25 mouse cellular contexts compared by ENCODE assay signal in genomic region chr11:38128851-38129250, GRCm38 (mm10).
"Had no signal": no experiment of that assay in that cellular context is flagged by ENCODE, and none has a peak within 500 bp of the region (broad histone marks: within the 10 kb centered on the region; RNA-seq: fewer than 3 reads in every experiment).

No protein-coding gene starts in this region.

- DNase-seq: cerebellum, adult 9-10 months; cerebellum, adult 9-11 months; cerebellum, postnatal 10 days; cerebellum, postnatal 14 days; cerebellum, postnatal 25 days; cerebellum, postnatal 36 days; embryo, embryonic 11 days; forebrain, postnatal 0 days; gastrocnemius, adult 2 months; gastrocnemius, postnatal 10 days; gastrocnemius, postnatal 14 days; gastrocnemius, postnatal 25 days; gastrocnemius, postnatal 36 days; heart, adult 11 months; heart, adult 18-20 months; heart, adult 2 months had no signal

- H3K9me3 ChIP-seq: embryonic facial prominence, embryonic 10.5 days; embryonic facial prominence, embryonic 12.5 days; embryonic facial prominence, embryonic 13.5 days; embryonic facial prominence, embryonic 15.5 days; forebrain, embryonic 10.5 days; forebrain, embryonic 12.5 days; forebrain, embryonic 13.5 days; forebrain, embryonic 15.5 days had no signal

- H3K4me3 ChIP-seq: embryonic facial prominence, embryonic 10.5 days; embryonic facial prominence, embryonic 12.5 days; embryonic facial prominence, embryonic 13.5 days; embryonic facial prominence, embryonic 15.5 days; erythroblast, embryonic 14.5 days; forebrain, embryonic 10.5 days; forebrain, embryonic 12.5 days; forebrain, embryonic 13.5 days; forebrain, embryonic 15.5 days; gastrocnemius, adult 2 months; heart, adult 2 months had no signal

- H3K4me1 ChIP-seq: embryonic facial prominence, embryonic 10.5 days; embryonic facial prominence, embryonic 12.5 days; embryonic facial prominence, embryonic 13.5 days; embryonic facial prominence, embryonic 15.5 days; forebrain, embryonic 13.5 days; forebrain, embryonic 15.5 days had no signal

- H3K27ac ChIP-seq: embryonic facial prominence, embryonic 10.5 days; embryonic facial prominence, embryonic 12.5 days; embryonic facial prominence, embryonic 13.5 days; embryonic facial prominence, embryonic 15.5 days; forebrain, embryonic 10.5 days; forebrain, embryonic 12.5 days; forebrain, embryonic 13.5 days; forebrain, embryonic 15.5 days; gastrocnemius, adult 2 months; heart, adult 2 months had no signal

- H3K36me3 ChIP-seq: embryonic facial prominence, embryonic 10.5 days; embryonic facial prominence, embryonic 12.5 days; embryonic facial prominence, embryonic 13.5 days; embryonic facial prominence, embryonic 15.5 days; forebrain, embryonic 10.5 days; forebrain, embryonic 12.5 days; forebrain, embryonic 15.5 days had no signal

- H3K27me3 ChIP-seq: embryonic facial prominence, embryonic 12.5 days; embryonic facial prominence, embryonic 13.5 days; embryonic facial prominence, embryonic 15.5 days; forebrain, embryonic 12.5 days; forebrain, embryonic 13.5 days; forebrain, embryonic 15.5 days had no signal
